Mouse (Mus musculus): ENCODE data around the gene Acnat1.
"Not testable (repeated sequence)": the region's sequence is repeated elsewhere in the genome, so short reads cannot be mapped to it uniquely, and the experiment has no call there.

- TF ChIP-seq POLR2A (IDR thresholded peaks at IDR 0.05; ENCODE audit: insufficient read depth, low read length); EP300 (IDR thresholded peaks at IDR 0.05; ENCODE audit: insufficient read depth, low read depth, low read length): not testable (repeated sequence)
These were observed 36.6 kb upstream of the Acnat1 start for GRCm38 (mm10) chr4:49510236-49510835.
